8 mouse cellular contexts compared by ENCODE assay signal in genomic region chr15:21110874-21111603, GRCm38 (mm10).
A peak's percentile ranks its signal among the peaks of the same experiment; 100 is the strongest.
DNase-seq lines count a peak whose midpoint lies in the region; ATAC-seq lines count a peak whose summit lies in the region.

No protein-coding gene starts in this region.

- WGBS in kidney, embryonic 15.5 days, result 9% methylated on average over 23 of the region's 23 CpGs
- WGBS in embryonic facial prominence, embryonic 10.5 days, result 15% methylated on average over 23 of the region's 23 CpGs
- WGBS in hindbrain, embryonic 16.5 days, result 11% methylated on average over 23 of the region's 23 CpGs
- 14% methylated on average over 23 of the region's 23 CpGs for WGBS in midbrain, embryonic 11.5 days

- peak overlapping the region; percentile 32 for H3K4me3 ChIP-seq in kidney, embryonic 15.5 days (replicated peaks)
- H3K4me3 ChIP-seq in embryonic facial prominence, embryonic 10.5 days, result peak overlapping the region; percentile 54
- peak overlapping the region; percentile 39 for H3K4me3 ChIP-seq in hindbrain, embryonic 16.5 days (ENCODE audit: low read length)
- peak overlapping the region; percentile 26 for H3K4me3 ChIP-seq in midbrain, embryonic 11.5 days (ENCODE audit: low read depth, low read length)

- ATAC-seq in kidney, embryonic 15.5 days (replicated peaks; ENCODE audit: low FRiP score), result 0 out of 2 replicates have a peak, but pooled peaks have one; percentile 22
- ATAC-seq in hindbrain, embryonic 16.5 days, result peak; percentile 70
- peak; percentile 75 for ATAC-seq in midbrain, embryonic 11.5 days (ENCODE audit: low FRiP score)

- peak overlapping the region; percentile 26; the same call in 1 of the 2 replicates for H3K9ac ChIP-seq in kidney, embryonic 15.5 days
- peak overlapping the region; percentile 42 for H3K9ac ChIP-seq in hindbrain, embryonic 16.5 days (ENCODE audit: low read depth, low read length)
- H3K9ac ChIP-seq in midbrain, embryonic 11.5 days (ENCODE audit: low read length), result peak overlapping the region; percentile 47

- no peak overlapping the region for H3K27ac ChIP-seq in kidney, embryonic 15.5 days
- no peak overlapping the region; the same call in 1 of the 2 replicates for H3K27ac ChIP-seq in embryonic facial prominence, embryonic 10.5 days (replicated peaks)
- peak overlapping the region; percentile 62; the same call in 1 of the 2 replicates for H3K27ac ChIP-seq in hindbrain, embryonic 16.5 days (ENCODE audit: low read depth, low read length)
- H3K27ac ChIP-seq in midbrain, embryonic 11.5 days (ENCODE audit: low read depth, low read length), result no peak overlapping the region

- no peak for DNase-seq in kidney, adult 18-20 months
- peak; percentile 35 for DNase-seq in embryonic facial prominence, embryonic 10.5 days (ENCODE audit: low spot score)
- peak; percentile 90 for DNase-seq in midbrain, embryonic 11.5 days (ENCODE audit: low spot score, missing footprints)
- DNase-seq in thymus, postnatal 25 days, result no peak
- no peak for DNase-seq in urinary bladder, postnatal 36 days (ENCODE audit: low spot score in 2 of 2)
- DNase-seq in testis, postnatal 14 days (ENCODE audit: low spot score), result no peak

- no peaks in the 10 kb centered on the region for H3K9me3 ChIP-seq in kidney, embryonic 15.5 days (replicated peaks)
- H3K9me3 ChIP-seq in embryonic facial prominence, embryonic 10.5 days, result no peaks in the 10 kb centered on the region
- no peaks in the 10 kb centered on the region for H3K9me3 ChIP-seq in hindbrain, embryonic 16.5 days (ENCODE audit: control insufficient read depth, low read length)
- H3K9me3 ChIP-seq in midbrain, embryonic 11.5 days (ENCODE audit: control insufficient read depth, low read length), result no peaks in the 10 kb centered on the region

- H3K36me3 ChIP-seq in kidney, embryonic 15.5 days, result no peaks in the 10 kb centered on the region
- H3K36me3 ChIP-seq in embryonic facial prominence, embryonic 10.5 days (replicated peaks), result no peaks in the 10 kb centered on the region
- H3K36me3 ChIP-seq in hindbrain, embryonic 16.5 days (ENCODE audit: control insufficient read depth, insufficient read depth, low read length), result no peaks in the 10 kb centered on the region
- H3K36me3 ChIP-seq in midbrain, embryonic 11.5 days (ENCODE audit: control insufficient read depth, insufficient read depth, low read length), result no peaks in the 10 kb centered on the region

- H3K27me3 ChIP-seq in kidney, embryonic 15.5 days, result peaks cover 3% of the 10 kb centered on the region; the same call in 1 of the 2 replicates
- peaks cover 9% of the 10 kb centered on the region; the same call in 1 of the 2 replicates for H3K27me3 ChIP-seq in embryonic facial prominence, embryonic 10.5 days (replicated peaks; ENCODE audit: low read depth, poor library complexity, severe bottlenecking)
- no peaks in the 10 kb centered on the region for H3K27me3 ChIP-seq in hindbrain, embryonic 16.5 days (replicated peaks; ENCODE audit: control insufficient read depth, insufficient read depth, low read length)
- no peaks in the 10 kb centered on the region for H3K27me3 ChIP-seq in midbrain, embryonic 11.5 days (ENCODE audit: control insufficient read depth, insufficient read depth, low read length)

- H3K4me2 ChIP-seq in kidney, embryonic 15.5 days, result peak overlapping the region; percentile 60
- peak overlapping the region; percentile 54 for H3K4me2 ChIP-seq in hindbrain, embryonic 16.5 days (ENCODE audit: low read length)
- H3K4me2 ChIP-seq in midbrain, embryonic 11.5 days, result peak overlapping the region; percentile 58

- 0 out of 2 replicates have a peak, but pooled peaks cover 5% of the 10 kb centered on the region for H3K4me1 ChIP-seq in kidney, embryonic 15.5 days
- H3K4me1 ChIP-seq in embryonic facial prominence, embryonic 10.5 days, result peaks cover 22% of the 10 kb centered on the region
- no peaks in the 10 kb centered on the region; the same call in none of the 2 replicates for H3K4me1 ChIP-seq in hindbrain, embryonic 16.5 days (ENCODE audit: control insufficient read depth, insufficient read depth, low read depth, low read length)
- H3K4me1 ChIP-seq in midbrain, embryonic 11.5 days (ENCODE audit: control insufficient read depth, insufficient read depth, low read length), result no peaks in the 10 kb centered on the region; the same call in 1 of the 2 replicates

Comparison
In these comparisons a context has a peak if more than half of its experiments do, and no peak if none do; other contexts are left out.
1. ATAC-seq: peak in every context shown above with its lines; median percentile 75 in midbrain, embryonic 11.5 days; 70 in hindbrain, embryonic 16.5 days; 22 in kidney, embryonic 15.5 days.
2. DNase-seq: peak in embryonic facial prominence, embryonic 10.5 days (single experiment) and midbrain, embryonic 11.5 days (single experiment); none in kidney, adult 18-20 months (single experiment), thymus, postnatal 25 days (single experiment), urinary bladder, postnatal 36 days (0 of 2) and testis, postnatal 14 days (single experiment).
3. Peak in every context shown above with its lines, with median percentiles within 50 percentile points of each other: H3K4me2 ChIP-seq, H3K4me3 ChIP-seq and H3K9ac ChIP-seq.